Mouse (Mus musculus): ENCODE results near the gene Slc9a9. TPM values are rescaled to one million over a fixed set of nuclear protein-coding genes. Genes with fewer than 3 reads are reported as not detected.

Gene Slc9a9
- polyA plus RNA-seq, 1 experiment from 2014 or later = 2.3 TPM

GRCm38 (mm10) chr9:95070832-95071519, 401.3 kb downstream of the Slc9a9 start:
- Histone ChIP-seq H3K27me3 (ENCODE audit: insufficient read depth, low read length) (no peaks in the 10 kb centered on the region), H3K9ac (replicated peaks) (no peak overlapping the region), H3K4me3 (ENCODE audit: low read depth, low read length) (no peak overlapping the region), H3K4me1 (ENCODE audit: insufficient read depth) (no peaks in the 10 kb centered on the region), H3K9me3 (ENCODE audit: low read length) (peaks cover 3% of the 10 kb centered on the region; the same call in 1 of the 2 replicates), H3K36me3 (replicated peaks; ENCODE audit: insufficient read depth, low read length) (no peaks in the 10 kb centered on the region), H3K27ac (ENCODE audit: low read depth) (no peak overlapping the region), H3K4me2 (ENCODE audit: low read depth, low read length) (no peak overlapping the region)
- WGBS (ENCODE audit: insufficient replicate concordance) = 77% methylated on average over 13 of the region's 13 CpGs
- TF ChIP-seq CTCF (IDR thresholded peaks at IDR 0.05; ENCODE audit: low read depth) (no peak), EP300 (IDR thresholded peaks at IDR 0.05; ENCODE audit: low read depth) (no peak)
- no peak for DNase-seq
- ATAC-seq = no peak

GRCm38 (mm10) chr9:95072450-95072955, 402.8 kb downstream of the Slc9a9 start:
- Histone ChIP-seq H3K27ac (ENCODE audit: low read depth) (0 out of 2 replicates have a peak overlapping the region, but pooled peaks have one; percentile 35), H3K4me3 (ENCODE audit: low read depth, low read length) (no peak overlapping the region), H3K36me3 (replicated peaks; ENCODE audit: insufficient read depth, low read length) (no peaks in the 10 kb centered on the region), H3K27me3 (ENCODE audit: insufficient read depth, low read length) (no peaks in the 10 kb centered on the region), H3K4me1 (ENCODE audit: insufficient read depth) (no peaks in the 10 kb centered on the region), H3K4me2 (ENCODE audit: low read depth, low read length) (no peak overlapping the region), H3K9ac (replicated peaks) (no peak overlapping the region), H3K9me3 (ENCODE audit: low read length) (peaks cover 3% of the 10 kb centered on the region; the same call in 1 of the 2 replicates)
- DNase-seq (no peak), ATAC-seq (peak; percentile 62)
- 54% methylated on average over 14 of the region's 14 CpGs for WGBS (ENCODE audit: insufficient replicate concordance)
- TF ChIP-seq EP300 (IDR thresholded peaks at IDR 0.05; ENCODE audit: low read depth) (peak; percentile 30; the same call in 1 of the 2 replicates), CTCF (IDR thresholded peaks at IDR 0.05; ENCODE audit: low read depth) (no peak)

GRCm38 (mm10) chr9:95073691-95074090, 404.0 kb downstream of the Slc9a9 start:
- Histone ChIP-seq H3K4me3 (ENCODE audit: low read depth, low read length) (no peak overlapping the region), H3K4me2 (ENCODE audit: low read depth, low read length) (no peak overlapping the region), H3K4me1 (ENCODE audit: insufficient read depth) (no peaks in the 10 kb centered on the region), H3K27me3 (ENCODE audit: insufficient read depth, low read length) (no peaks in the 10 kb centered on the region), H3K36me3 (replicated peaks; ENCODE audit: insufficient read depth, low read length) (no peaks in the 10 kb centered on the region), H3K9ac (replicated peaks) (no peak overlapping the region), H3K27ac (ENCODE audit: low read depth) (no peak overlapping the region), H3K9me3 (ENCODE audit: low read length) (peaks cover 1% of the 10 kb centered on the region; the same call in 1 of the 2 replicates)
- ATAC-seq = no peak
- no peak for TF ChIP-seq CTCF (IDR thresholded peaks at IDR 0.05; ENCODE audit: low read depth)
- TF ChIP-seq EP300 (IDR thresholded peaks at IDR 0.05; ENCODE audit: low read depth) = no peak
- no peak for DNase-seq
- 75% methylated on average over 8 of the region's 8 CpGs for WGBS (ENCODE audit: insufficient replicate concordance)

DNA sequence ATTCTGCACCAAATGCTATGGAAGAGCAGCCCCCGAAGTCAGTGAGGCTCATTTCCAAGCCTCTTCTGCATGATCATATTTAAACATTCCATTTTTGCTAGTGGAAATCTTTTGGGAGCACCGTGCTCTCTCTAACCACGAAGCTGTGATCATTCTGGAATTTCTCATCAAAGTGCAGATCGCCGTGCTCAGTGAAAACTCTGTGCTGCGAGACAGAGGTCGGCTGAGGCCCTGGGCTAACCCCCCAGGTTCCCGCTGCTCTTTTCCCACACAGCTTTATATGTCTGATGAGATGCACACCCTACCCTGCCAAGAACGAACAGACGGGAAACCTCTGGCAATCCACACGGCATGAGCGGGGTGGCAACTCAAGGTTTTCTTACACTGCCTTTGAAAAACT, 406.1 kb downstream of the Slc9a9 start:
- ATAC-seq (no peak), DNase-seq (no peak)
- no peaks in the 10 kb centered on the region for H3K9me3 ChIP-seq (ENCODE audit: low read length)
- H3K9ac ChIP-seq (replicated peaks) = no peak overlapping the region
- H3K27ac ChIP-seq (ENCODE audit: low read depth) = no peak overlapping the region
- H3K27me3 ChIP-seq (ENCODE audit: insufficient read depth, low read length) = no peaks in the 10 kb centered on the region
- WGBS (ENCODE audit: insufficient replicate concordance) = 66% methylated on average over 12 of the region's 12 CpGs
- no peaks in the 10 kb centered on the region for H3K36me3 ChIP-seq (replicated peaks; ENCODE audit: insufficient read depth, low read length)
- H3K4me2 ChIP-seq (ENCODE audit: low read depth, low read length) = no peak overlapping the region
- H3K4me3 ChIP-seq (ENCODE audit: low read depth, low read length) = no peak overlapping the region
- no peaks in the 10 kb centered on the region for H3K4me1 ChIP-seq (ENCODE audit: insufficient read depth)
- TF ChIP-seq CTCF (IDR thresholded peaks at IDR 0.05; ENCODE audit: low read depth) (no peak), EP300 (IDR thresholded peaks at IDR 0.05; ENCODE audit: low read depth) (no peak)

DNA sequence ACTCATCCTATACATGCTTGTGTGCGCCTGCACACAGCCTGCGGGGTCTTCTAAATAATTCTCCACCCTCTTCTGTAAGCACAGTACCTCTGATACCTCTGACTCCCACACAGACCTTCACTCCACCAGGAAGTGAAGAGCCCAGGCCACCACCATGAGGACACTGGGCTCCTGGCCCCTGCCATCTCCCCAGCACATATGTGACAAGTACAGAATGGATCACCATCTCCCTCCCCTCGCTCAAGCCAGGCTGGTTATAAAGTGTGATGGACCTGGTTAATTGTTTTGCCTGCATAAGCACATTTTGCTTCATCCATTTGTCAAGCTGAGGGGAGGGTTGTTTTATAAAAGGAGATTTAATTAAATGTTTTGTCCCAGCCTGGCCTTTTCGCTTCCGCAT, 408.2 kb downstream of the Slc9a9 start:
- DNase-seq (no peak), ATAC-seq (no peak)
- Histone ChIP-seq H3K9me3 (ENCODE audit: low read length) (no peaks in the 10 kb centered on the region), H3K4me1 (ENCODE audit: insufficient read depth) (no peaks in the 10 kb centered on the region), H3K4me3 (ENCODE audit: low read depth, low read length) (no peak overlapping the region), H3K27me3 (ENCODE audit: insufficient read depth, low read length) (no peaks in the 10 kb centered on the region), H3K36me3 (replicated peaks; ENCODE audit: insufficient read depth, low read length) (no peaks in the 10 kb centered on the region), H3K9ac (replicated peaks) (no peak overlapping the region), H3K27ac (ENCODE audit: low read depth) (no peak overlapping the region), H3K4me2 (ENCODE audit: low read depth, low read length) (no peak overlapping the region)
- WGBS (ENCODE audit: insufficient replicate concordance) = 88% methylated on average over 5 of the region's 5 CpGs
- TF ChIP-seq CTCF (IDR thresholded peaks at IDR 0.05; ENCODE audit: low read depth) (no peak), EP300 (IDR thresholded peaks at IDR 0.05; ENCODE audit: low read depth) (no peak)

DNA sequence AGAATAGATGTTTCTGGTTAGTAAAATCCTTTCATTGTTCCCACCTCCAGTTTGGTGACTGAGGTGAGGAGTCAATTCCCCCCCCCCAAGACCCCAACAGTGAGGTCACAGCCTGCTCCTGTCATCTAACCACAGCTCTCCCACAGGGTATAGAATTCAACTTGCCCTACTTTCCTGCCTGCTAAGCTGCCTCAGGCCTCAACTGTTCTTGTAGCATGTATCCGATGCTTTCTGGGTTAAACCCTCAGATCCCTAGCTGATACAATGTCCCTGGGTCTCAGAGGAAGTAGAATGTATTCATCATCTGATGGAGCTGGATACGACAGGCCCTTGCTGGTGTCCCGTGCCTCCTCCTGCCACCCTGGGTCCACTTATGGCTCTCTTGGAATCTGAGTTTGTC, 408.9 kb downstream of the Slc9a9 start:
- 64% methylated on average over 3 of the region's 3 CpGs for WGBS (ENCODE audit: insufficient replicate concordance)
- Histone ChIP-seq H3K9me3 (ENCODE audit: low read length) (no peaks in the 10 kb centered on the region), H3K9ac (replicated peaks) (no peak overlapping the region), H3K4me3 (ENCODE audit: low read depth, low read length) (no peak overlapping the region), H3K27me3 (ENCODE audit: insufficient read depth, low read length) (no peaks in the 10 kb centered on the region), H3K4me2 (ENCODE audit: low read depth, low read length) (no peak overlapping the region), H3K36me3 (replicated peaks; ENCODE audit: insufficient read depth, low read length) (no peaks in the 10 kb centered on the region), H3K27ac (ENCODE audit: low read depth) (no peak overlapping the region), H3K4me1 (ENCODE audit: insufficient read depth) (no peaks in the 10 kb centered on the region)
- DNase-seq = no peak
- no peak for TF ChIP-seq CTCF (IDR thresholded peaks at IDR 0.05; ENCODE audit: low read depth)
- TF ChIP-seq EP300 (IDR thresholded peaks at IDR 0.05; ENCODE audit: low read depth) = no peak
- ATAC-seq = no peak
